In genomic region chr11:46848221-46848971, GRCm38 (mm10) we compare ENCODE assay signal across 9 mouse cellular contexts. TPM values are rescaled to one million over a fixed set of nuclear protein-coding genes. Genes with fewer than 3 reads are reported as not detected.
DNase-seq lines count a peak whose midpoint lies in the region; ATAC-seq lines count a peak whose summit lies in the region.
"Had no signal": no experiment of that assay in that cellular context is flagged by ENCODE, and none has a peak within 500 bp of the region (broad histone marks: within the 10 kb centered on the region; RNA-seq: fewer than 3 reads in every experiment).

No protein-coding gene starts in this region.

- no peak overlapping the region for H3K4me3 ChIP-seq in intestine, embryonic 15.5 days (replicated peaks)

- no peaks in the 10 kb centered on the region for H3K36me3 ChIP-seq in intestine, embryonic 15.5 days

- WGBS in intestine, embryonic 15.5 days, result 29% methylated on average over 8 of the region's 8 CpGs

- no peaks in the 10 kb centered on the region for H3K27me3 ChIP-seq in intestine, embryonic 15.5 days (replicated peaks)

- H3K9ac ChIP-seq in intestine, embryonic 15.5 days, result no peak overlapping the region

- peak; percentile 24 to 33 for DNase-seq in left cerebral cortex, postnatal 25 days (ENCODE audit: low spot score in 2 of 2)
- DNase-seq in left cerebral cortex, adult 11 months (ENCODE audit: low spot score), result no peak
- DNase-seq in embryo, embryonic 9.5 days (ENCODE audit: extremely low spot score), result peak; percentile 20
- DNase-seq in neural tube, embryonic 10.5 days (ENCODE audit: extremely low spot score, low spot score), result peak; percentile 29
- DNase-seq in thymus, adult 18-20 months, result no peak
- DNase-seq in B cell, adult 2 months, result no peak
- no peak for DNase-seq in liver

- intact Hi-C loops in left cerebral cortex, postnatal 25 days (cut with DNase I), result no loop called here

- no peaks in the 10 kb centered on the region for H3K9me3 ChIP-seq in intestine, embryonic 15.5 days

- ATAC-seq in intestine, embryonic 15.5 days, result peak; percentile 51

- no peak overlapping the region for H3K4me2 ChIP-seq in intestine, embryonic 15.5 days (replicated peaks)

- no peak overlapping the region for H3K27ac ChIP-seq in intestine, embryonic 15.5 days

- no peaks in the 10 kb centered on the region for H3K4me1 ChIP-seq in intestine, embryonic 15.5 days (replicated peaks)

RNA-seq across cellular contexts. Expression of gene Timd4, which starts 37.8 kb away (rescaled TPM):
- total RNA-seq in left cerebral cortex, postnatal 25 days (2021), result not detected
- 0.74 and 0.80 TPM in 2 replicates for polyA plus RNA-seq in intestine, embryonic 15.5 days (2015; fragmentation: Nextera tagmentation; extraction: Ambion mirVana)
- total RNA-seq: neutrophil, adult 5-6 weeks had no signal

Comparison
In these comparisons a context has a peak if more than half of its experiments do, and no peak if none do; other contexts are left out.
1. DNase-seq: peak in left cerebral cortex, postnatal 25 days (2 of 2), embryo, embryonic 9.5 days (single experiment) and neural tube, embryonic 10.5 days (single experiment); none in left cerebral cortex, adult 11 months (single experiment), thymus, adult 18-20 months (0 of 2), B cell, adult 2 months (0 of 2) and liver (single experiment).